Mouse (Mus musculus) large intestine, adult 2 months (tissue): ENCODE results near the gene Gm17509. TPM values are rescaled to one million over a fixed set of nuclear protein-coding genes. Genes with fewer than 3 reads are reported as not detected.
"Not testable (repeated sequence)": the region's sequence is repeated elsewhere in the genome, so short reads cannot be mapped to it uniquely, and the experiment has no call there.

ENCODE experiments used
- DNase-seq: peaks from one replicate; pipeline ENCODE4 v3.0.0-alpha.2; 2012; ENCODE audit warnings: low read depth, low spot score
- WGBS: fragments of 180-500 bp; shearing (Covaris S2); methylation state at CpG from one replicate; pipeline ENCODE4 v1.1.7; 2018; 5-methylcytosine and 5-hydroxymethylcytosine counted together
- polyA plus RNA-seq: library from polyadenylated mRNA; depleted of rRNA; stranded (reverse); fragments of >200 nt; gene quantifications from 2 replicates; pipeline ENCODE4 v1.2.3, GENCODE M21; 2012; rRNA removed

The Gm17509 gene
- polyA plus RNA-seq, 1 experiment = not detected

DNA sequence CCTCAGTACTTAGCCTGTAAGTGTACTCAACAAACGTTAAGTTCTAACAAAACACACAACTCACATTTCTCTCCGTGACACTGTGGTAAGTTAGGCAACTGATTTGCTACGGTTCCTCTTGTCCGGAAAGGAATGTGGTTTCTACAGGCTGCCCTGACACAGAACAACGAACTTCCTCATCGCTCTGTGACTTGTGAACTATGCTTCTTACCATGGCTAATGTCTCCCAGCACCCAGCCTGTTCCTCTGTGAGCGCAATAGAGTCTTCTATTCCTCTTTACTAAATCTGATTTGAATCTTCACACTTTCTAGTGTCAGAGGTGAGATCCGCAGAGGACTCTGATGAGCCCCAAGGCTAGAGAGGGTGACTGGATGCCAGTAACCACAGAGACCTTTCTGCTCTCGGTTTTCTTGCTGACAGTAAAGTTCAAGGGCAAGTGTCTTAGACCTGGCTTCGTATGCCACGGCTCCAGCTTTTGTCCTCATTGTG lies 9.4 kb downstream of the Gm17509 start:
- 35% methylated on average over 11 of the region's 11 CpGs for WGBS

DNA sequence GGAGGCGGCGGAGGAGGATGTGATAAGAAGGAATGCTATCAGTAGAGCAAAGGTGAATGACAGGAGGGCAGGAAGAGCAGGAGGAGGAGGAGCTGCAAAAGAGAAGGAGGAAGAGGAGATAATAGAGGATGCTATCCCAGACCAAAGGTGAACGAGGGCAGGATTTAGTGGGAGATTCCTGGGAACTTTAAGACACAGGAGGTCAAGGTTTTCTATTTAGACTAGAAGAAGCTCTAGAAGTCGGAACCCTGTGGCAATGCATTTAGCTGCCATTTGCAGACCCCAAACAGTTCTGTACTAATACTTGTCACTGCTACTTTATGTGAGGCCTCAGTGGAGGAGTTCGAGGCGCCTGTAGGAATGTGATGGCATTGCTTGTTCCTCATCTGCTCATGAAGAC lies 12.6 kb downstream of the Gm17509 start, which contains the start of gene Emb:
Gene Emb (plus strand): TSS at position 301 of the 400 bp plus-strand sequence.
- DNase-seq = no peak
- WGBS = 37% methylated on average over 6 of the region's 6 CpGs

More for the DNA sequence above, 9.4 kb downstream of the Gm17509 start:
- no peak for DNase-seq

DNA sequence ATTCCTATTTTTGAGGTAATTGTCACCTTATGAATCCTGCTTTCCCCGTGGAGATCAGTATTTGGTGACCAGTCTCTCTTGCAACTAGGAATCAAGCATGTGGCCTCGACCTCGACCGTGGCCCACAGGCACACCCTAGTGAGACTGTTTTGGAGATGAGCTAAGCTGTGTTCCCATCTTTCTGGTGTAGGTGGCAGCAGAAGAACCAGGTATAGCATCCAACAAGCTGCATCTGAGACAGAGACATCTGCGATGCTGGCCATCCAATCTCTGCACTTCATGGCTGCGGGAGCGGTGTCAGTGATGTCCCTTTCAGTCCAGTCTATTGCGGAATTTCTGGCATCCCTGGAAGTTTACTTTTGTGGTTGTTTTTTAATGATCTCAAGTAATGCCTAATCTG lies 14.8 kb downstream of the Gm17509 start:
- 79% methylated on average over 8 of the region's 8 CpGs for WGBS
- no peak for DNase-seq

DNA sequence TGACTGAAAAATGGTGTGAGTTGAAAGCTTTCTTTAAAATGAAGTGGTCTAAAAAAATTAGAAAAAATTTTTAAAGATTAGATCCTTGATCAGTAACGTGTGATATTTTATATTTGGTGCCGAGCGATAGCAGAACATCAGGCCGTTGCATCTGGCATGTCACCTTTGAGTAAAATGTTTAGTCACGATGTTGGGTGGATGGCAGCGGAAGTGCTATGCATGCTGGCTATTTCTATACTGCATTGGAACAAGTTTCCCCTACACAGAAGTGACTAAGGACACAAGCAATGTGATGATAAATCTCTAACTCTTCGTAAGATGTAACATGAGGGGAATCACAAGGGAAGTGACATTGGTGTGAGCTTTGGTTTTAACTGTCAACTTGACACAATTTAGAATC lies 16.2 kb downstream of the Gm17509 start:
- no peak for DNase-seq
- WGBS = 92% methylated on average over 7 of the region's 7 CpGs

DNA sequence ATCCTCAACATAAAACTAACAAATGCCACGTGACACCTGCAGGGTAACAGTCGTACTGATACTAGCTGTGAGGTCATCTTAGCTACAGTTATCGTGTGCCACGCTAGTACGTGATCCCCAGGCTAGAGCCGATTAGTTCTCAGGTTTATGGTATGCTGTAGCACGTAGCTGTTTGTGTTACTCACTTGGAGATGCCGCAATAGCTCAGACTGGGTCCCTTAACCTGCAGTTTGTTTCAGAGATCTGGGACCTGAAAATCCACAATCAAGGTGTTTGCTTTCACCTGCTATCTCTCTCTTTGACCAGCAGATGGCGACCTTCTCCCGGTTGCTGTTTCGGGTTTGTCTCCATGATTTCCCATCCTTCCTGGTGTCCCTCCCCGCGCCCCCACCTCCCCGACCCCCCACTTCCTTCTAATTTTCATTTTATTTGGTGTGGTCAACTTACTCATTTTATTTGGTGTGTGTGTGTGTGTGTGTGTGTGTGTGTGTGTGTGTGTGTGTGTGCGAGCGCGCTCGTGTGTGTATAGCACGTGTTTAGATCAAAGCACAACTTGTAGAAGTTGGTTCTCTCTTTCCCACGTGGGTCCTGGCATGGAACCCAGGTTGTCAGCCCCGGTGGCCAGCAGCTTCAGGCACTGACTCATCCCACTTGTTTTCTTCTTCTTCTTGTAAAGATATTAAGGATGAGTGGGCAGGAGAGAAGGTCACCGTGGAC lies 18.0 kb downstream of the Gm17509 start:
- no peak for DNase-seq
- 44% methylated on average over 22 of the region's 22 CpGs for WGBS

DNA sequence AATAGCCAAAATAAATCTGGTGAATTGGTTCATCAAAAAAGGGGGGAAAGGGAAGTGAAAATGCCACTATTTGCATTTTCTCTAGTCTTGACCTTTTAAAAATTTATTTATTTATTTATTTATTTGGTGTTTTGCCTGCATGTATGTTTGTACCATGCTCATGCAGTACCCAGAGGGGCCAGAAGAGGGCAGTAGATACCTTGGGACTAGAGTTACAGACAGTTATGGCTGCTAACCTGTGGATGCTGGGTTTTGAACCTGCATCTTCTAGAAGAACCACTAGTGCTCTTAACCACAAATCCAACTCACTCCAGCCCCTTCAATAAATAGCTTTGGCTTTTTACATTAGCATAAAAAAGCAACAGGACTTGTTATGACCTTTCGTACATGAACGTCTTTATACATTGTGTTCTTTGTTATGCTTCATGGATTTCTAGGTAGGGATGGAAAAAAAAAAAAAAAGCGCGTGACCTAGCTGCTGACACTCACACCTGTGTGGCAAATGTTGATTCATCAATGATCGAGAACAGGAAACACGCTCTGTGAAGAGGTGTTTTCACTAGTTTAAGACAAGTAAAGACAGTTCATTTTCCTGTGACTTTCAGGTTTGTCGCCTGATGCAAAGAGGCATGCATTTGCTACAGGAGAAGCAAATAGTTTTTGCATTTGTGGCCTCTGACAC lies 22.3 kb downstream of the Gm17509 start:
- DNase-seq = peak; percentile 4
- WGBS = 88% methylated on average over 7 of the region's 7 CpGs

DNA sequence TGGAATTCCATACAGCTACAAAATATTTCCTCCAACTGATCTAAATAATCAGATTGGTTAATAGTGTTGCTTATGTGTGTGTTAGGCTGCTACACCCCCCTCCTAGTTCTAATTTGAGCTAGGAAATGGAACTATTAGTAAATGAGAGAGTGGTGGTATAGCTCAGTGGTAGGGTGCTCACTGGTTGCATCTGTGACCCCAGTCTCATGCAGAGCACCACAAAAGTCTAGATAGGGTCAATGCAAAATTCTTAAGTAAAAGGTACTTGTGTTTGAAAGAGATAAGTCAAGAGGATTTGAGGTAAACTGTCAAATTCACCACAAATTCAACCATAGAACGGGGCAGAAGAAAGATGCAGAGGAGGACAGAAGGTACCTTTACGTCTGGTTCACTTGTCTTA lies 23.2 kb downstream of the Gm17509 start:
- 92% methylated on average over 2 of the region's 2 CpGs for WGBS
- DNase-seq = no peak

DNA sequence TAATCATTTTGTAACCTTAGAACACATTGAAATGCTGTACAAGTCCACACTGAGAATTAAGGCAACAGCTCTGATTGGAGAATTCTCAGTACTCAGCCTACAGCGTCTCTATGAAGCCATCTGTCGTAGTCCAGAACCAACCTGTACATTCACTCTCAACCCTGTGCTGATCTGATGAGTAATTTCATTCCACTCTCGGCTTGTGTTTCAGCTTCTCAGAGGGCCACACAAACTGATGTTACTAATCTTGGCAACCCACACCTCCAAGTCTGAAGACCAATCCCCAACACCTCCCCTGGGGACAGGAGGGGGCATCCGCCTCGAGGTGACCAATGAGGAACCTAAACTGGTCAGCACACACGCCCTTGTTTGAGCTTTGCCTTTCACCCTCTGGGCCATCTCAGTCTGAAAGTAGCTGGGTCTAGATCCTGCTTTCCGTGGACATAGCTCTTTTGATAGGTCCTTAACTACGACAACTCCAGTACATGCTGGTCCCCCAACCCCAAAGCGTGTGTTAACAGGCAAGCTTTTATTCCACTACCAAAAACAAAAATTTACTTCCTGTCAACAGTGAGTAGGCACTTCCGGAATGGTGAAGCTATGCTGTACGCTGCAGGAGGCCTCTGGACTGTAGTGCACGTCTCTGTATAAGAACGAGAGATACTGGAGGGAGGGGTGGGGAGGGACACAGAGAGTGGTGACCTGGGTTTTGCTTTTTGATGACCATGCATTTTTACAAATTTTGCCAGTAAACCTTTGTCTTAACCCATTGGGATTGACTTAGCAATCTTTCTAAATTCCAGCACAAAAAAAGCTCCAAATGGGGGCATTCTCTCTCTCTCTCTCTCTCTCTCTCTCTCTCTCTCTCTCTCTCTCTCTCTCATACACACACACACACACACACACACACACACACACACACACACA lies 25.0 kb downstream of the Gm17509 start:
- DNase-seq = no peak
- WGBS = 75% methylated on average over 13 of the region's 13 CpGs

DNA sequence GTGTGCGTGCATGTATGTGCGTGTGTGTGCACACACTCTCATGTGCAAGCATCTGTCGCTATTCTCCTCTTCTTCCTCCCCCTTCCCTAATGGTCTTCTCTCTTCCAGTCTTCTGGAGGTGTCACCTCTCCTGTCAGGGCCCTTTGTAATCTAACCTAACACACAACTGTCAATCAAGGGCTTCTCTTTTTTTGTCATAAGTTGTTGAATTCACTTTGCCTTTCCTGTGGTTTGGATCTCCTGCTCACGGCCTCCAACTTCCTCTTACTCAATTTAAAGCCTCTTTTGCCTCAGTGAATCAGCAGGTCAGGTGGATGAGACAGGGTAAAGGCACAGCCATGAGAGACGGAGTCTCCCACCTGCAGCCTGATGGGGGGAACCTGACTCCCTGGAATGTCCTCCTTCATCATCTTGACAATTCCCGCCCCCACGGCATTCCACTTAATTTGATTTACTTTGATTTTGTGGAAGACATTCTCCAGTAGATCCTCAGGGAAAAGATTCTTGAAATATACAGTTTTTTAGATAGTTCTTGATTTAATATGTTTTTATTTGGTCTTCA lies 27.4 kb downstream of the Gm17509 start:
- DNase-seq = no peak
- 60% methylated on average over 7 of the region's 7 CpGs for WGBS

DNA sequence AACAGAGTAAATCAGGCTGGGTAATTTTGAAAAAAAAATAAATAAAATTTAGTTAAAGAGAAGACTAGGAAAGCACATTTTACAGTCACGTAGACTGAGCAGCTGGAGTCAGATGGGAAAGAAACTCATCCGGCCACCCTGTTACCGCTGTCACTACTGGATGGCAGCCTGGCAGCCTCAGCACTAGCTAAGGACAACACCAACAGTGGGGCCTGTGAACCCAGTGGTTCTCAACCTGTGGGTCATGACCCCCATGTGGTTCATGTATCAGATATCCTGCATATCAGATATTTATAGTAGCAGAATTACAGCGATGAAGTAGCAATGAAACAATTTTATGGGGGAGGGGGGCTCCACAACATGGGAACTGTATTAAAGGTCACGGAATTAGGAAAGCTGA lies 28.7 kb downstream of the Gm17509 start:
- WGBS = 82% methylated on average over 5 of the region's 5 CpGs
- no peak for DNase-seq

DNA sequence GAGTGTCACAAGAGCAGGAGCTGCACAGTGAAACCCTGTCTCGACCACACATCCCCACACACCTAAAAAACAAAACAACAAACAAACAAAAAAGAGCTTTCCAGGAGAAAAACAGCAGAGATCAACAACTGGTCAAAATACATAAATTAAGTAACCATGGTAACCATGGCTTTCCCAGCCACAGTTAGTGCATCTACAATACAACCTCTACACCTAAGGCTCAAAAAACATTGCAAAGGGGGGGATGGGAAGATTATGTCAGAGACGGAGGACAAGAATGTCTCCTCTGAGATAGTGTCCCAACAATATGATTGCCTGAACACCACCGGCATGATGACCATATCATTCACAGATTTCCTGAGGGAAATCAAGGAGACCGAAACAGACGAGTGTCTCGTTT lies 35.5 kb downstream of the Gm17509 start:
- DNase-seq = no peak
- WGBS = 81% methylated on average over 6 of the region's 6 CpGs

DNA sequence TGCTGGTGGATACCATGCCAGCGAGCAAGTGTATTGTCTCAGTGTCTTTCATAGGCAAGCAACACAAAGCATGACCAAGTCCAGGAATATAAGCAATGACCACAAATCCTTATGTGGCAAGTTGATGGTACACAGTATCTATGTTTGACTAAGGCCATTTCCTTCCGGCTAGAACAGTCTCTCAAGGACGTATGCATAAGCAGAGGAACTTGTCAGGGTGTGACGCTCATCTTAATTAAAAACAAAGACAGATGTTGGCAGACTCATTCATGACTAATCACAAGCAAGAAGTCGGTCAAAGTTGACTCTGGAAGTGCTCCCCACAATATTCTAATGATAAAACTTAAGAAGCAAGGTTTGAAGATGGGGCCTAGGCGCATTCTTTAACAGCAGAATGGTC lies 37.6 kb downstream of the Gm17509 start:
- WGBS = 56% methylated on average over 6 of the region's 6 CpGs
- no peak for DNase-seq

DNA sequence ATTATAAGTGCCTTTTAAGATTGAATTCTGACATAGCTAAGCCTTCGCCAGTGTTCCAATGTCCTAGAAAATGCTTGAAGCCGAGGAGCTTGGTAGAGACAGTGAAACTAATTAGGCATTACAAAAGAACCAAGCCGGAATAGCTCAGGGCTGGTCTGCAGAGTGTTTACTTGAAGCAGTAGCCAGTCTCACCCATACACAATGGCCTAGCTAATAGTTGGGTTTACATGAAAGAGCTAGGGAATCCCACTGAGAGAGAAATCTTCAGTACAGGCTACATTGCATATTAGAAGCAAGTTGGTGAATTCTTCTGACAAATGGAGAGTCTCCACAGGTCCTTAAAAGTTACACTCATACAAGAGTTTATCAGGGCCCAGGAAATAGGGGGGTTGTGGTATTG lies 40.0 kb downstream of the Gm17509 start:
- 73% methylated on average over 3 of the region's 3 CpGs for WGBS
- DNase-seq = not testable (repeated sequence)

Other genes with a start within 250 kb of the Gm17509 start
- gene Parp8, start 195.5 kb downstream of the Gm17509 start, polyA plus RNA-seq = 2.8 and 3.4 TPM in 2 replicates
- 3.8 and 6.6 TPM in 2 replicates for gene Emb, start 12.5 kb downstream of the Gm17509 start, polyA plus RNA-seq